Mouse (Mus musculus): ENCODE measurements around the gene Dvl3.
"Not testable (repeated sequence)": the region's sequence is repeated elsewhere in the genome, so short reads cannot be mapped to it uniquely, and the experiment has no call there.

Dvl3 gene

DNA sequence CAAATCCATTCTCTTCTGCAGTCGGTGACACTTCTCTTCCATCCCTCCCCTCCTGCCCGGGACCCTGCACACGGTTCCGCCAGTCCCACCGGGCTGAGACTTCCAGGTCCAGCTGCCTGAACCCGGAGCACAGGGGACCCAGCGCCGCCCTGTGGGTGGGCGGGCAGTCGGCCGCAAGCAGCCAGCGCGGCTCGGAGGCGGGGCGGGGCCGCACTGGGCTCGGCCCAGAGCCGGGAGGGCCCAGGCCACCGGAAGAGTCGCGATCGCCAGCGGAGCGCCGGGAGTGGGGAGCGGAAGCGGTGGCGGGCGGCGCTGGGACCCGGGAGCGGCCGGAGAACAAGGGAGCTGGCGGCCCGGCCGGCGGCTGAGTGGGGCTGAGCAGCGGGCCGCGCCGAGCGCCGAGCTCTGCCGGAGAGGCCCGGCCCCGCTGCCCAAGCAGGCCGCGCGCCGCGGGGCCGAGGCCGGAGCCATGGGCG is at the start of gene Dvl3:
TSS of gene Dvl3 (plus strand) at position 257 of the 476 bp plus-strand sequence.
- in situ Hi-C loops (cut with MboI; ENCODE audit: low pct_unique_long_range_greater_than_20kb in 1 of 2, low sequenced_read_pairs in 2 of 2, unreplicated experiment in 1 of 2): no loop called here

DNA sequence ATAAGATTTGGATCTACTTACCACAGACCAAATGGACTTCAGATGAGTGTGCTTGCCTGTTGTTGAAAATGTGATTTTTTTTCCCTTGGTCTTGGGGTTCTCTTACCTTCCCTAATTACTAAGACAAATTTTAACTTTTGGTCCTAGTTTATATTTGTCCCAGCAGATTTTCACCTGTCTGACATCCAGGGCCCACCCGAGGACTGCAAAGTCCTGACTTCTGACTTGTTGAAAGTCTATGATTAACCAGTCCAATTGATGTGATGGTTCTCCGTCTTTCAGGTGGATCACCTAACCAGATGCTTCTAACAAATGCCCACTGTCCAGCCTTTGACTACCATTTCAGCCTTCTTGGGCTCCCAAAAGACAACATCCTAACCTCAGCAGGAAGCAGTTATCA is 45.8 kb upstream of the Dvl3 start:
- in situ Hi-C loops (cut with MboI; ENCODE audit: low pct_unique_long_range_greater_than_20kb in 1 of 2, low sequenced_read_pairs in 2 of 2, unreplicated experiment in 1 of 2): loop anchor here in 1 of 2 experiments (25.0 kb wide), 1 partner anchor 709 kb away; the partner anchor contains the start of gene B3gnt5

DNA sequence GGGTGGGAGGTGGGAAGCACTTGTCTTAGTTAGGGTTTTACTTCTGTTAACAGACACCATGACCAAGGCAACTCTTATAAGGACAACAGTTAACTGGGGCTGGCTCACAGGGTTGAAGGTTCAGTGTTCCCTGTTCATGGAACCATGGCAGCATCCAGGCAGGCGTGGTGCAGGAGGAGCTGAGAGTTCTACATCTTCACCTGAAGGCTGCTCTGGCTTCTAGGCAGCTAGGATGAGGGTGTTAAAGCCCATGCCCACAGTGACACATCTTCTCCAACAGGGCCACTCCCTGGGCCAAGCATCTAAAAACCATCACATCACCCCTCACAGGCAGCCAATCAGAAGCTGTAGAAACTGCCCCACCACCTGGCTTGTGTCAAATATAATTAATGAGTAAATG is 45.1 kb upstream of the Dvl3 start:
- in situ Hi-C loops (cut with MboI; ENCODE audit: low pct_unique_long_range_greater_than_20kb in 1 of 2, low sequenced_read_pairs in 2 of 2, unreplicated experiment in 1 of 2): loop anchor here in 1 of 2 experiments (25.0 kb wide), 1 partner anchor 709 kb away; the partner anchor contains the start of gene B3gnt5

DNA sequence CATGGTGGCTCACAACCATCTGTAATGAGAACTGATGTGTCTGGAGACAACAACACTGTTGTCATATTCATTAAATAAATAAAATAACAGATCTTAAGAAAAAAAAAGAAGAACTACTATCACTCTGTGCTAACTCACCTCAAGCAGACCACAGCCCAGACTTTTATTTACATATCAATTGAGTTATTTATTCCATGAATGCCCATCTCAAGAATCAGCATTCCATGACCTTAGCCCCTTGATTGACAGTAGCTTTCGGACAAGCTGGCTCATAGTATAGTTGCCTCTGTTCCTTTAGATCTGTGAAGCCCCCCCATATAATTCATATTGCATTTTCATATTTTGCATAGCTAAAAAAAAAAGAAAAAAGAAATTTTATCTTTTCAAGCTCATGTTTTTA is 43.0 kb upstream of the Dvl3 start:
- in situ Hi-C loops (cut with MboI; ENCODE audit: low pct_unique_long_range_greater_than_20kb in 1 of 2, low sequenced_read_pairs in 2 of 2, unreplicated experiment in 1 of 2): loop anchor here in 1 of 2 experiments (25.0 kb wide), 1 partner anchor 711 kb away; the partner anchor contains the start of gene B3gnt5

DNA sequence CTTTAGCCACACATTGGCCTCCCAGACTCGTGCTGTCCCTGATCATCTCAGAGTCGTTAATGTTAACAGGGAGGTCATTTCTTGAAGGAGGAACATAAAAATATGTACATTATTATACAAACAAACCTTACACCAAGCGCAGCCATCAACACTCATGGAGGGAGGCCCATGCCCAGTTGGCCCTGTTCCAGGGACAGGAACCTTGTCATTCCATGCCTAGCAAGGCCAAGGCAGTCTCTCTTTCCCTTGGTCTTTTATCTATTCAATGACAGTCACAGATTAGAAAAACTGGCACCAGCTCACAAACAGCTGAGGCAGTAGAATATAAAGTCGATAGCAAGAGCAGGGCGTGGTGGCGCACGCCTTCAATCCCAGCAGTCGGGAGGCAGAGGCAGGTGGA is 42.6 kb upstream of the Dvl3 start:
- in situ Hi-C loops (cut with MboI; ENCODE audit: low pct_unique_long_range_greater_than_20kb in 1 of 2, low sequenced_read_pairs in 2 of 2, unreplicated experiment in 1 of 2): loop anchor here in 1 of 2 experiments (25.0 kb wide), 1 partner anchor 712 kb away; the partner anchor contains the start of gene B3gnt5

DNA sequence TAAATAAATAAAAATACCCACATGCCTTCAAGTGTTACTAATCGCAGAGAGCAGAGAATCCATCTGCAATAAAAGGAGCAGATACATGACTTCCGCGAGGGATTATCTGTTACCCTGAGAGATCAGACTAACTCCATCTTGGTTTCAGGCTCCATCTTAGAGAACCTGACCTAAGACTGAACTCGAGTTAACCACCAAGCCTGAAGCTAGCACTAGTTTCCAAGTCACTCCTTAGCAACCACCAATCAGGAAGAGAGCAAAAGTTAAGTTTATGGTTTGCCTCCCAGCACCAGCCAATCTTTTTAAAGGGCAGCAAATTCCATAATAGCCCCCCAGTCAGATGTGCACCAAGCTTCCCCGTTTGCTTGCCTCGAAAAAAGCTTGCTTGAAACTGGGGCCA is 42.0 kb upstream of the Dvl3 start:
- in situ Hi-C loops (cut with MboI; ENCODE audit: low pct_unique_long_range_greater_than_20kb in 1 of 2, low sequenced_read_pairs in 2 of 2, unreplicated experiment in 1 of 2): loop anchor here in 1 of 2 experiments (25.0 kb wide), 1 partner anchor 712 kb away; the partner anchor contains the start of gene B3gnt5

DNA sequence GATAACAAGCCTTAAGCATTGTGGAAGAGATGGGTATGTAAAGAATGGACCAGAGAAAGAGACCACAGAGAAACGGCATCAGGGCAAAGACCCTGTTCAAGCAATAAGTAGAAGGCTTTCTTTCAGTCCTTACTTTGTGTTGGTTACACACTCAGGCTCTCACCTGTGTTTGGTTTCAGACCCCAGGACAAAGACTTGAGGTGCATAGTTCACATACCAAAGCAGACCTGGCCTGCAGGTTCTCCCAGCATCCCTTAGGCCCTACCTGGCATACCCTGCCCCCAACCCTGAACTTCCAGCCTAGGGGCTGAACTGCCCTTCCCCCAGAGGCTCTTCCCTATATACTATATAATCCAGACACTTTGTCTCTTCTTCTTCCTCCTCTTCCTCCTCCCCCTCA is 41.4 kb upstream of the Dvl3 start:
- in situ Hi-C loops (cut with MboI; ENCODE audit: low pct_unique_long_range_greater_than_20kb in 1 of 2, low sequenced_read_pairs in 2 of 2, unreplicated experiment in 1 of 2): no loop called here

DNA sequence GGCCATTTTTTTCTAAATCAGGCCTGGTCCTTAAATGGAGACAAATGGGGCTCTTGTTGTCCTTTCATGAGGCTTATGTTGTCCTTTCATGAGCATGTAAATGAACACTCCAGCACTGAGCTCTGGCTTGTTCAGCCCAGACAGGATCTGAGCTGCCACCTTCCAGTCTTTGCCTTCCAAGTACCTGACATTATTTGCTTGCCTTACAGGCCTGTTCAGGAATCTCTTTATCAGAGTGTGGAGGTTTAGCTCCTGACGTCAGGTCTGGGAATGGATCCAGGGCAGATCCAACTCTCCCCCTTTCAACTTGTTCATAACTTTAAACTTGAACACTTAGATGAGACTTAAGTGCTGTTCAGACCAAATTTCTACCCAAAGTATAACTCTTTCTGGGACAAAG is 39.9 kb upstream of the Dvl3 start:
- in situ Hi-C loops (cut with MboI; ENCODE audit: low pct_unique_long_range_greater_than_20kb in 1 of 2, low sequenced_read_pairs in 2 of 2, unreplicated experiment in 1 of 2): no loop called here

DNA sequence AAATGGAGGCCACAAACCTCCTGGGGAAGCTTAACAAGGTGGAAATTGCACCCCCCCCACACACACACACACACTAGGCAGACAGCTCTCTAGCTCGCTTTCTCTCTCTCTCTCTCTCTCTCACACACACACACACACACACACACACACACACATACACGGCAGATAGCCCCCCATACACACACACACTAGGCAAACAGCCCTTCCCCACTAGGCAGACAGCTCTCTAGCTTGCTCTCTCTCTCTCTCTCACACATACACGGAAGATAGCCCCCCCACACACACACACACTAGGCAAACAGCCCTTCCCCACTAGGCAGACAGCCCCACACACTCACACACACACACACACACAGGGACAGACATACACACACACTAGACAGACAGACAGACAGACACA is 39.5 kb upstream of the Dvl3 start:
- in situ Hi-C loops (cut with MboI; ENCODE audit: low pct_unique_long_range_greater_than_20kb in 1 of 2, low sequenced_read_pairs in 2 of 2, unreplicated experiment in 1 of 2): no loop called here

DNA sequence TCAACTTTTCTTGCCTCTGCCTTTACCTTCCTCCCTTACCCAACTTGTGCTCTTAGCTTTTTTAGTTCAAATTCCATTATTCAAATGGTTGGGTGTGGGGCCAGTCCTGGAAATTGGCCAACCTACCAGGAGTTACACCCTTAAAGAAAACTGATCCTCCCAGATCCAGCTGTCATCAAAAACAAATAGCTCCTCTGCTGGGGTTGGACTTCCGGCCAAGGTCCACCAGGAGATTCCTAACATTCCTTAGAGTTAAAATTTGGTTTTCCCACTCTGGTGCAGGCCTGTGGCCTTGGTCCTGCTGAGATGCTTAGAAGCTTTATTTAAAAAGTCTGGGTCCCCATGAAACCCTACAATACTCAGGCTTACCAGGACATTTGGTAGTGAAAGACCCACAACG is 38.3 kb upstream of the Dvl3 start:
- in situ Hi-C loops (cut with MboI; ENCODE audit: low pct_unique_long_range_greater_than_20kb in 1 of 2, low sequenced_read_pairs in 2 of 2, unreplicated experiment in 1 of 2): no loop called here

DNA sequence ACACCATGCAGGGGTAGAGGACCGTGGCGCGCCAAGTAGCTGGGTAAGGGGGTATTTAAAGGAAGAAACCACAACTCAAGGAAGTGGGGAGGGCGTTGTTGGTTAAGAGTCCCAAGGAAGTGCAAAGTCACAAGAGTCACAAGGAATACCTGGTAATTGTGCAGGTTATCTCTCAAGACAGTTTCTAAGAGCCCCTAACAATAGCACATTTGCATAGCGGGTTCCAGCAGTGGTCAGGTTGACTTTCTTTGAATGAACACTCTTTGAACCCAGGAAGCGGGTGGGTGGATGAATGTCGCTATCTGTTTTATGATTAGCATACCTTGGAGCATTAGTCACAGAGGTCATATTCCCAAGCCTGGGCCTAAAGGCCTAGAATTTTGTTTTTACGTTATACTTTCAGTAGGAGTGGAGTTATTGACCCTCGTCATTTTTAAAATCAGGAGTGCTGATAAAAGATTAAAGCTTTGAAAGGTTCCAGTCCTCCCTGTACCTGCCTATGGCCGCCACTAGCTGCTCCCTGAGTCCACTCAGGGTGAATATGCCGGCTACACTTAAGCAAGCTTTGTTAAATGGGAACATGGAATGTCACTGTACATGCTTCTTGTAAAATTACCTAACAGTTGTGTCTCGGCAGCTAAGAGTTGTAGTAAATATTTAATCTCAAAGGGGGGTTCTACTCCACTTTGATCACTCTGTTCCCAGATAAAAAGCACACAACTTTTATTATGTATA is 37.6 kb upstream of the Dvl3 start:
- in situ Hi-C loops (cut with MboI; ENCODE audit: low pct_unique_long_range_greater_than_20kb in 1 of 2, low sequenced_read_pairs in 2 of 2, unreplicated experiment in 1 of 2): not testable (repeated sequence)

DNA sequence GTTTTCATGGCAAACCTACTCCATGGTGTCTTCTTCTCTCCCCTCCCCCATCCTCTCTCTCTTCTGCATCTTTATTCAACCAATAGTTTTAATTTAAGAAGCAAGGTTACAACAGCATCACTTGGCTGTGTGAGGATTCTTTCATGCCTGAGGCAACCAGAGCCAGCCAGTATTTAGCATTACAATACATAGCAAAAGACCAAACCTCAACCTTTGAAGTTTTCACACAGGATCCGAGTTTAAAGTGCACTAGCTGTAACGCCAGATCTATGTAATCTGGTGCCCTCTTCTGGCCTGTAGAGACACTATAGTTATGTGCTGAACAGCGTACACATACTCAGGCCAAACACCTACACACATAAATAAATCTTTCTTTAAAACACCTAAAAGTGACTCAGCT is 36.7 kb upstream of the Dvl3 start:
- in situ Hi-C loops (cut with MboI; ENCODE audit: low pct_unique_long_range_greater_than_20kb in 1 of 2, low sequenced_read_pairs in 2 of 2, unreplicated experiment in 1 of 2): no loop called here

DNA sequence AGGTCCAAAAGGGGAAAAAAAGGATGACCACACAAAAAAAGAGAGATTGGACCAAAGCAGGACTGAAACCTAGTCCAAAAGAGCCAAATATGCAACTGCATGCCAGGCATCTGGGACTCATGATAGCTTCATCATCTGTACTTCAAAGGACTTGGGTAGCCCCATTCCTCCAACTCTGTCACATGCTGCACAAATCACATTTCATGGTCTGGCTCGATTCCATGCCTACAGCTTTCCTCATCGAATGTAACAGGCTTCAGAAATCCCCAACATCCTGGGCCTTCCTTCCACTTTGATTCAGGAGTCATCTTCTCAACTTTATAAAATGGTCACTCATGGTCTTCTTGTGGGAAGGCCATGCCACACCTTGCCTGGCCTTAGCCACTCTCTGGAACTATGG is 35.0 kb upstream of the Dvl3 start:
- in situ Hi-C loops (cut with MboI; ENCODE audit: low pct_unique_long_range_greater_than_20kb in 1 of 2, low sequenced_read_pairs in 2 of 2, unreplicated experiment in 1 of 2): no loop called here

DNA sequence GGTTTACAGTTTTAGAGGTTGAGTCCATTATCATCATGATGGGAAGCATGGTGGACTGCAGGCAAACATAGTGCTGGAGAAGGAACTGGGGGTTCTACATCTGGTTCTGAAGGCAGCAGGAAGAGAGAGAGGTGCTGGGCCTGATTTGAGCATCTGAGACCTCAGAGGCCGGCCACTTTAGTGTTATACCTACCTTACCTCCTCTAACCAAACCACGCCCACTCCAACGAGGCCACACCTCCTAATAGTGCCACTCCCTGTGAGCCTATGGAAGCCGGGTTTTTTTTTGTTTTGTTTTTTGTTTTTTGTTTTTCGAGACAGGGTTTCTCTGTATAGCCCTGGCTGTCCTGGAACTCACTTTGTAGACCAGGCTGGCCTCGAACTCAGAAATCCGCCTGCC is 33.1 kb upstream of the Dvl3 start:
- in situ Hi-C loops (cut with MboI; ENCODE audit: low pct_unique_long_range_greater_than_20kb in 1 of 2, low sequenced_read_pairs in 2 of 2, unreplicated experiment in 1 of 2): not testable (repeated sequence)

DNA sequence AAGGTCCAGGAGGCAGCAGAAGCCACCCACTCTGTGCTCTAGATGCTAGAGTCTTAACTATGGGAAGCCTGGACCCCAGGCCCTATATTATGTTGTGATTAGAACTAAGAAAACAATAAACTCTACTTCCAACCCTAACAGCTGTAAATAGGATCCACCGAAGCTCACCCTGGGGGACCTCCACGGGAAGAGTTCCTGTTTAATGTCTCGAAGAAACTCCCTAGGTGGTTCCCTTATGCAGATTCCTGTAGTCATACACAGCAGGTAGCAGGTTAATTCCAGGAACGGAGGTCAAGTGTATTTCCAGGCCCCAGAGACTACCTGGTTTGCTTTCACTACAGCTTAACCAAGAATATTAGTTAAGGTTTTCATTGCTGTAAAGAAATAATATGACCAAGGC is 31.7 kb upstream of the Dvl3 start:
- in situ Hi-C loops (cut with MboI; ENCODE audit: low pct_unique_long_range_greater_than_20kb in 1 of 2, low sequenced_read_pairs in 2 of 2, unreplicated experiment in 1 of 2): no loop called here

DNA sequence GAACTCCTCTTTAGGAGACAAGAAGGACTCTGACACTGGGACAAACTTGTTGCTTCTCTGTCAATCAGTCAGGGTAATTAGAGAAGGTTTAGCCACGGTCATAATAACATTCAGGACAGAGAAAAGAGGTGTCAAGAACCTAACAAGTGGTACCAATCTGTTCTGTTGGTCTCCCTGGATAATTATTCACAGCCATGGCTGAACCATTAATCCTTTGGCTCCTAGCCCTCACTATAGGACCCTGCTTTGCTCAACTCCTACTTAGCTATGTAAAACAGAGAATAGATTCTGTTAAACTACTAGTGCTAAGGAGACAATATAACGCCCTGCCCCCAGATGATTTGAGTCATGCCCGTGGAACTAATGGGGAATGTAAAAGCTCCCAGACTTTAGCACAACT is 30.7 kb upstream of the Dvl3 start:
- in situ Hi-C loops (cut with MboI; ENCODE audit: low pct_unique_long_range_greater_than_20kb in 1 of 2, low sequenced_read_pairs in 2 of 2, unreplicated experiment in 1 of 2): no loop called here

DNA sequence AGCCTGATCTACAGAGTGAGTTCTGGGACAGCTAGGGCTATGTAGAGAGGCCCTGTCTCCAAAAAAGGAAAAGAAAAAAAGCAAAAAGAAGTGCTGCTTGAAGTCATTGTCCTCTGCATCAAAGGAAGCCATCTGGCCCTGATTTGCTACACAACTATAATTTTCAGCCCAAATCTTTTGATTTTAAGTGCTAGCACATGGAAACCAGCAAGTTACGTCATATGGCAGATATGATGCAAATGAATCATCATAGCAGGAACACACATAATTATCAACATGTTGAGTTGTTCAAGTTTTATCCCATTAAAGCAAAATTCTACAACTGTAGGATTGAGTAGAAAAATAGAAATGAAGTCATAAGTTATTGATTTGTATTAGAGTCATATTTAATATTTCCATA is 28.6 kb upstream of the Dvl3 start:
- in situ Hi-C loops (cut with MboI; ENCODE audit: low pct_unique_long_range_greater_than_20kb in 1 of 2, low sequenced_read_pairs in 2 of 2, unreplicated experiment in 1 of 2): no loop called here

DNA sequence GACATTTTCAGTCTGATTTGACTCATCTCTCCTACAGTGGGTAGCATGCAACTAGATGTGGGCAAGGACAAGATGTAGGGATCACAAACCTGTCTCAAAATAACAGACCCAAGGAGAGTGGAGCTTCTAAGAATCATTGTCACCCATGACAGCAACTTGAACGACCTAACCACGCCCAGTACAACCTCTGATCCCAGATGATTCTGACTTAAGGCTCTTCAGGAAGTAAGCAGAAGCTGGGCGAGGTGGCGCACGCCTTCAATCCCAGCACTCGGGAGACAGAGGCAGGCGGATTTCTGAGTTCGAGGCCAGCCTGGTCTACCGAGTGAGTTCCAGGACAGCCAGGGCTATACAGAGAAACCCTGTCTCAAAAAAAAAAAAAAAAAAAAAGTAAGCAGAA is 28.0 kb upstream of the Dvl3 start:
- in situ Hi-C loops (cut with MboI; ENCODE audit: low pct_unique_long_range_greater_than_20kb in 1 of 2, low sequenced_read_pairs in 2 of 2, unreplicated experiment in 1 of 2): not testable (repeated sequence)

DNA sequence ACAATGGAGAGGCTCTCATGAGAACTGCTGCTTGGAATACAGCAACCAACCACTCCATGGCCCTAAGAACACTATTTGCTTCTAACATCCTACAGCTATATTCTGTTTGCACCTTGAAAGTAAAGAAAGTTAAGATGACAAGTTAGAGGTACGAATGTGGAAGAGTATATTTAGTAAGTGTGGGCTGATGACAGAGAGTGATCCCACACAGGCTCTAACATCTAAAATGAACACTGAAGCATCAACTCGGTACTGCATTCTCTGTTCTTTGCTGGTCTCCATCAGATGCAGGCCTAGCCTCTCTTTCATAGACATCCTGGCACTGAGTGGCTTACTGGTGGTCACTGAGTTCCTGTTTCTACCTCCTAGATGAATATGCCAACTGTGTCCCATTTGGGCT is 27.5 kb upstream of the Dvl3 start:
- in situ Hi-C loops (cut with MboI; ENCODE audit: low pct_unique_long_range_greater_than_20kb in 1 of 2, low sequenced_read_pairs in 2 of 2, unreplicated experiment in 1 of 2): no loop called here

DNA sequence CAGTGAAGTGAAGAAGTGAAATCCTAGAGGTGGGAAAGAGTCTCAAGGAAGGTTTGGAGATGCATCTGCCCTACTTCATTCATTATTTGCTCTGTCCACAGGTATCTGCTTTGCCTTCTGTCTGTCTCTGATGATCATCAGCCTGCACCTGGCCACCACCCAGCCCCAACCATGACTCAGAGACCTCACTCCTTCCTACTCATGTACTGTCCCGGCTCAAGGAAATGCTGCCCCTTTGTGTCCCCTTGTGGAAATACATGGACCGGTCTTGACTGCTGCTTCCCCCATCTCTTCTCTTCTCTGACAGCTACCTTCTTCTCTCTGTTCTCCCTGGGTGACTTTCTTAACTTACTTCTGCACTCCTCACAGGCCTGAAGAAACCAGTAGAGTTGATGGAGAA is 26.2 kb upstream of the Dvl3 start:
- in situ Hi-C loops (cut with MboI; ENCODE audit: low pct_unique_long_range_greater_than_20kb in 1 of 2, low sequenced_read_pairs in 2 of 2, unreplicated experiment in 1 of 2): no loop called here

All from mouse embryonic stem cell (cell line).